Mouse (Mus musculus): Measurements from ENCODE around the gene Cldn24.

DNA sequence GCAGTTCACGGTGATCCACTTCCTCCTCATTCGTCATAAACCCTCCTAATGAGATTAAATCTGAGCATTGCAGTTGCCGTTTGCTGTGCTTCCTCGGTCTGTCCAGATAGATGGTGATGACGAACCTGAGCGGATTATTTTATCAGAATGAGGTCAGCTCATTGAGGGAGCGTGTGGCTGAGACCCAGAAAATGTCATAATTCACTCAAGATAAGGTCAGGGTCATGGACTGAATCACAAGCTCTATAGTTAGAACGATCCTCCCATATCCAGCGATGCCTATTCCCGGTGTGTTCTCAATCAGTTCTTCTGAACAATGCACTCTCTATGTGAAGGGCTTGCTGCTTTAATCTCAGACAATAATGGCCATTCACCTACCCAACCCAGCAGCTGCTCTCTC is 34.2 kb upstream of the Cldn24 start:
- TF ChIP-seq POLR2A (IDR thresholded peaks at IDR 0.05; ENCODE audit: insufficient read length, low read depth): no peak
- TF ChIP-seq POLR2AphosphoS2 (IDR thresholded peaks at IDR 0.05; ENCODE audit: insufficient read length, low read depth): no peak
- no peak for TF ChIP-seq MYOD1 (IDR thresholded peaks at IDR 0.05; ENCODE audit: control insufficient read depth in 1 of 3, insufficient read length in 2 of 3, low read depth in 2 of 3)
- TF ChIP-seq USF1 (IDR thresholded peaks at IDR 0.05; ENCODE audit: low read depth): no peak
- TF ChIP-seq MAX (IDR thresholded peaks at IDR 0.05; ENCODE audit: low read depth): no peak
- no peak for TF ChIP-seq MYOG (IDR thresholded peaks at IDR 0.05; ENCODE audit: control insufficient read depth in 1 of 3, insufficient read depth in 1 of 3, insufficient read length in 2 of 3, low read depth in 2 of 3)
- no peak for TF ChIP-seq E2F4 (IDR thresholded peaks at IDR 0.05; ENCODE audit: insufficient read depth)

Measured in myocyte (in vitro differentiated cells).